Mouse (Mus musculus) G1E-ER4 (cell line): Measurements from ENCODE around the gene Esrrg. TPM values are rescaled to one million over a fixed set of nuclear protein-coding genes. Genes with fewer than 3 reads are reported as not detected.

Source experiments
- GATA1 ChIP-seq: IDR thresholded peaks from one replicate; pipeline ENCODE4 v1.8.0; 2012; ENCODE audit warnings: low read length, inconsistent platforms
- polyA plus RNA-seq: library from polyadenylated mRNA; stranded (reverse); fragments of >175 nt; gene quantifications from 2 replicates; pipeline ENCODE4 v1.2.3, GENCODE M21; 2012

Gene Esrrg
- polyA plus RNA-seq, 1 experiment: not detected

- no peak for TF ChIP-seq GATA1
Measured at GRCm38 (mm10) chr1:187623981-187624380, 15.4 kb downstream of the Esrrg start.

- TF ChIP-seq GATA1: no peak
Measured at GRCm38 (mm10) chr1:187630361-187630760, 21.8 kb downstream of the Esrrg start.

- no peak for TF ChIP-seq GATA1
Measured at GRCm38 (mm10) chr1:187631486-187631885, 22.9 kb downstream of the Esrrg start.

GRCm38 (mm10) chr1:187645258-187645657 is 36.7 kb downstream of the Esrrg start:
- TF ChIP-seq GATA1: no peak

GRCm38 (mm10) chr1:187648551-187648950 is 40.0 kb downstream of the Esrrg start:
- no peak for TF ChIP-seq GATA1

- no peak for TF ChIP-seq GATA1
Measured at GRCm38 (mm10) chr1:187649871-187650270, 41.3 kb downstream of the Esrrg start.

GRCm38 (mm10) chr1:187650786-187651687 is 42.4 kb downstream of the Esrrg start:
- TF ChIP-seq GATA1: no peak

- TF ChIP-seq GATA1: no peak
Measured at GRCm38 (mm10) chr1:187651688-187652241, 43.2 kb downstream of the Esrrg start.

GRCm38 (mm10) chr1:187652445-187652844 is 43.9 kb downstream of the Esrrg start:
- no peak for TF ChIP-seq GATA1

GRCm38 (mm10) chr1:187653390-187653789 is 44.8 kb downstream of the Esrrg start:
- no peak for TF ChIP-seq GATA1

- TF ChIP-seq GATA1: no peak
Measured at GRCm38 (mm10) chr1:187660963-187661362, 52.4 kb downstream of the Esrrg start.

- TF ChIP-seq GATA1: no peak
Measured at GRCm38 (mm10) chr1:187662083-187662609, 53.6 kb downstream of the Esrrg start.

- TF ChIP-seq GATA1: no peak
Measured at GRCm38 (mm10) chr1:187663376-187663775, 54.8 kb downstream of the Esrrg start.

GRCm38 (mm10) chr1:187664261-187664660 is 55.7 kb downstream of the Esrrg start:
- TF ChIP-seq GATA1: no peak

- no peak for TF ChIP-seq GATA1
Measured at GRCm38 (mm10) chr1:187665901-187666600, 57.5 kb downstream of the Esrrg start.

- no peak for TF ChIP-seq GATA1
Measured at GRCm38 (mm10) chr1:187669746-187670145, 61.2 kb downstream of the Esrrg start.
